Mouse (Mus musculus) retina, embryonic 14.5 days (tissue): ENCODE results near the gene Acvr1b.

ENCODE experiments used
- DNase-seq: peaks from one replicate; pipeline ENCODE4 v3.0.0-alpha.2; 2015; ENCODE audit warnings: low spot score

The Acvr1b gene

GRCm38 (mm10) chr15:101175131-101175460 lies 1.2 kb downstream of the Acvr1b start:
- no peak for DNase-seq

GRCm38 (mm10) chr15:101175613-101176283 lies 1.9 kb downstream of the Acvr1b start:
- no peak for DNase-seq

GRCm38 (mm10) chr15:101176284-101176680 lies 2.4 kb downstream of the Acvr1b start:
- no peak for DNase-seq

- no peak for DNase-seq
Observed at GRCm38 (mm10) chr15:101176795-101177691, 3.2 kb downstream of the Acvr1b start.

GRCm38 (mm10) chr15:101180363-101181105 lies 6.7 kb downstream of the Acvr1b start:
- DNase-seq, result no peak

- DNase-seq, result no peak
Observed at GRCm38 (mm10) chr15:101181106-101181466, 7.2 kb downstream of the Acvr1b start.

- no peak for DNase-seq
Observed at GRCm38 (mm10) chr15:101181500-101181899, 7.6 kb downstream of the Acvr1b start.

GRCm38 (mm10) chr15:101182676-101183075 lies 8.8 kb downstream of the Acvr1b start:
- DNase-seq, result no peak

GRCm38 (mm10) chr15:101184300-101184699 lies 10.4 kb downstream of the Acvr1b start:
- DNase-seq, result no peak

- DNase-seq, result no peak
Observed at GRCm38 (mm10) chr15:101185549-101185948, 11.7 kb downstream of the Acvr1b start.

GRCm38 (mm10) chr15:101187907-101188306 lies 14.0 kb downstream of the Acvr1b start:
- DNase-seq, result no peak

GRCm38 (mm10) chr15:101189981-101190761 lies 16.3 kb downstream of the Acvr1b start:
- no peak for DNase-seq

- DNase-seq, result no peak
Observed at GRCm38 (mm10) chr15:101190762-101191150, 16.9 kb downstream of the Acvr1b start.

- DNase-seq, result peak; percentile 45
Observed at GRCm38 (mm10) chr15:101191459-101192259, 17.8 kb downstream of the Acvr1b start.

- DNase-seq, result no peak
Observed at GRCm38 (mm10) chr15:101192260-101192640, 18.4 kb downstream of the Acvr1b start.

- no peak for DNase-seq
Observed at GRCm38 (mm10) chr15:101192651-101193050, 18.8 kb downstream of the Acvr1b start.

- DNase-seq, result no peak
Observed at GRCm38 (mm10) chr15:101193971-101194370, 20.1 kb downstream of the Acvr1b start.

GRCm38 (mm10) chr15:101194951-101195823 lies 21.3 kb downstream of the Acvr1b start:
- no peak for DNase-seq

GRCm38 (mm10) chr15:101196079-101196795 lies 22.4 kb downstream of the Acvr1b start:
- no peak for DNase-seq
